In genomic region chr5:142820276-142821265, GRCm38 (mm10) we compare ENCODE assay signal across 8 mouse cellular contexts. TPM values are rescaled to one million over a fixed set of nuclear protein-coding genes. Genes with fewer than 3 reads are reported as not detected.
A peak's percentile ranks its signal among the peaks of the same experiment; 100 is the strongest.
DNase-seq lines count a peak whose midpoint lies in the region; ATAC-seq lines count a peak whose summit lies in the region.

No protein-coding gene starts in this region.

- H3K27ac ChIP-seq in hindbrain, embryonic 13.5 days, result peak overlapping the region; percentile 100

- peak overlapping the region; percentile 99 for H3K9ac ChIP-seq in hindbrain, embryonic 13.5 days

- H3K4me2 ChIP-seq in hindbrain, embryonic 13.5 days, result peak overlapping the region; percentile 90

- no peaks in the 10 kb centered on the region for H3K27me3 ChIP-seq in hindbrain, embryonic 13.5 days

- H3K4me1 ChIP-seq in hindbrain, embryonic 13.5 days (replicated peaks), result peaks cover 41% of the 10 kb centered on the region

- no peaks in the 10 kb centered on the region for H3K36me3 ChIP-seq in hindbrain, embryonic 13.5 days

- H3K4me3 ChIP-seq in hindbrain, embryonic 13.5 days, result peak overlapping the region; percentile 99

- no peak for ATAC-seq in hindbrain, embryonic 13.5 days (ENCODE audit: low FRiP score)

- peak; percentile 77 for DNase-seq in Muller cell, postnatal 12 days (ENCODE audit: inconsistent ontology term)
- DNase-seq in cerebellum, adult 18-20 months, result peak; percentile 70 to 83
- peak; percentile 50 to 64 for DNase-seq in frontal cortex, postnatal 25 days (ENCODE audit: low spot score in 2 of 2)
- peak; percentile 67 to 72 for DNase-seq in layer of hippocampus, postnatal 36 days
- DNase-seq in lung, postnatal 25 days (ENCODE audit: low spot score), result peak; percentile 74
- peak; percentile 83 for DNase-seq in right cerebral cortex, postnatal 4 days
- no peak for DNase-seq in thymus, postnatal 10 days (ENCODE audit: low spot score in 2 of 2)

- H3K9me3 ChIP-seq in hindbrain, embryonic 13.5 days, result no peaks in the 10 kb centered on the region

- WGBS in hindbrain, embryonic 13.5 days, result under 1% methylated on average over 53 of the region's 53 CpGs

RNA-seq across cellular contexts. Expression of gene Tnrc18, which starts 3.1 kb away (rescaled TPM):
- 33.1 and 35.8 TPM in 2 replicates for polyA plus RNA-seq in hindbrain, embryonic 13.5 days (2015; fragmentation: Nextera tagmentation; extraction: Ambion mirVana)
- total RNA-seq in layer of hippocampus, postnatal 36 days (2021), result 100 to 1,000 TPM; 146 to 156 TPM

Comparison
In these comparisons a context has a peak if more than half of its experiments do, and no peak if none do; other contexts are left out.
1. DNase-seq: peak in Muller cell, postnatal 12 days (single experiment), cerebellum, adult 18-20 months (2 of 2), frontal cortex, postnatal 25 days (2 of 2), layer of hippocampus, postnatal 36 days (2 of 2), lung, postnatal 25 days (single experiment) and right cerebral cortex, postnatal 4 days (single experiment); none in thymus, postnatal 10 days (0 of 2).